Mouse (Mus musculus) frontal cortex, adult 2 months (tissue): ENCODE results near the gene Pvalb. TPM values are rescaled to one million over a fixed set of nuclear protein-coding genes. Genes with fewer than 3 reads are reported as not detected.

Experiments used
- DNase-seq, 2 experiments: peaks; one replicate each; pipeline ENCODE4 v3.0.0; 2022; ENCODE audit warnings: low spot score in 1 of 2; ENCODE audit errors: extremely low spot score in 1 of 2
- polyA plus RNA-seq: library from polyadenylated mRNA; depleted of rRNA; stranded (reverse); fragments of >200 nt; gene quantifications from 2 replicates; pipeline ENCODE4 v1.2.3, GENCODE M21; 2012; rRNA removed

The Pvalb gene
- polyA plus RNA-seq, 1 experiment = 36.5 TPM

GRCm38 (mm10) chr15:78165292-78165691 lies 40.9 kb downstream of the Pvalb start:
- no peak for DNase-seq

DNA sequence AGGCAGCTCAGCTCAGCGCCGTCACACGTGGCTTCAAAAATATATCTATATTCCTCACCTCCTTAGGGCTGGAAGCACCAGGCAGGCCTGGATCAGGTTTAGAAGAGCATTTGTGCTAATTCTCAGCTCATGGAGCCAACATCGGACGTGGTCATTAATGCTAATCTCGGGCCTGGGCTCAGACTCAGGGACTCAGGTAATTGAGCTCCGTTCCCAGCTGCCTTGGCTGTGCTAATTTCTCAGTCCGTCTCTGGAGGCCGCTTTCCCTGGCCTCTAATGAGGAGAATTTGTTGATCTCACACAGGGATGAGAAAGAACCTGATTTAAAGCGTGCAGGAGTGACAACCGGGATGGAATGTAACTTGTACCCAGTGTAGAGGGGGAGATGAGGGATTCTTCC lies 41.7 kb downstream of the Pvalb start:
- no peak for DNase-seq

GRCm38 (mm10) chr15:78161946-78162345 lies 44.3 kb downstream of the Pvalb start:
- DNase-seq = no peak

- no peak for DNase-seq
These were observed 47.9 kb downstream of the Pvalb start for GRCm38 (mm10) chr15:78158335-78158734.

- no peak for DNase-seq
These were observed 48.4 kb downstream of the Pvalb start for GRCm38 (mm10) chr15:78157824-78158223.

DNA sequence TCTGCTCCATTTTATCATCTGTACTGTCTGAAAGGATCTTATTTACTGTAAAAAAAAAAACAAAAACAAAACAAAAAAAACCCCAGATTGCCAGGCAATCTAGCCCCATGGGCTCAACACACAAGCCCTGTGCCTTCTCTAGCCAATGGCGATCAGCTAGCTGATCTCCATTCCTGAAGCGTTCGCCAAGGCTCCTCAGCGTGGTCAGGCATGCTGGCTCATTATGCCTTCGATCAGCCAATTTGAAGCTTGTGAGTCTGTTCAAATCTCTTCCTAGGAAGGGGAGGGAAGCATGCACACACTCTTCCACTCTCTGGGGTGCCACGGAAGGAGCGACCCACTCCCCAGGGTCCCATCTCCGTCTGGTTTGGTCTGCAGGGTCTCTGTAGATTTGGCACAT lies 48.9 kb downstream of the Pvalb start:
- DNase-seq = no peak

DNA sequence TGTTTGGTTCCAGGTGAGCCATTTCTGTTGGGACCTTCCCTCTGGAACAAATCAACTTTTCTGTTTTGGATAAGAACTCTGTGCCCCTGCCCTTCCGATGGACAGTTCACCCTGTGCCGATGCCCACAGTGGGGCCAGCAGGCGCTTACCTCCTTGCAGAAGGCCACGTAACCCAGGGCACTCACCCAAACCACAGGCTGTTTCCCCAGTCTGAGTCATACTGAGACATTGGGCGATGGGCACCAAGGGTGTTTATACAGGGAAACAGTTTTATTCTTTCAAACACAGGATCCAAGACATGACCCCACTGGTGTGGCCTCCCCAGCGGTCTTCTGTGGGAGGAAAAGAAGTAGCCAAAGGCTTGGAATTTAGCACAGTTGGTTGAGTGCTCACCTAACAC lies 50.8 kb downstream of the Pvalb start:
- DNase-seq = no peak

DNA sequence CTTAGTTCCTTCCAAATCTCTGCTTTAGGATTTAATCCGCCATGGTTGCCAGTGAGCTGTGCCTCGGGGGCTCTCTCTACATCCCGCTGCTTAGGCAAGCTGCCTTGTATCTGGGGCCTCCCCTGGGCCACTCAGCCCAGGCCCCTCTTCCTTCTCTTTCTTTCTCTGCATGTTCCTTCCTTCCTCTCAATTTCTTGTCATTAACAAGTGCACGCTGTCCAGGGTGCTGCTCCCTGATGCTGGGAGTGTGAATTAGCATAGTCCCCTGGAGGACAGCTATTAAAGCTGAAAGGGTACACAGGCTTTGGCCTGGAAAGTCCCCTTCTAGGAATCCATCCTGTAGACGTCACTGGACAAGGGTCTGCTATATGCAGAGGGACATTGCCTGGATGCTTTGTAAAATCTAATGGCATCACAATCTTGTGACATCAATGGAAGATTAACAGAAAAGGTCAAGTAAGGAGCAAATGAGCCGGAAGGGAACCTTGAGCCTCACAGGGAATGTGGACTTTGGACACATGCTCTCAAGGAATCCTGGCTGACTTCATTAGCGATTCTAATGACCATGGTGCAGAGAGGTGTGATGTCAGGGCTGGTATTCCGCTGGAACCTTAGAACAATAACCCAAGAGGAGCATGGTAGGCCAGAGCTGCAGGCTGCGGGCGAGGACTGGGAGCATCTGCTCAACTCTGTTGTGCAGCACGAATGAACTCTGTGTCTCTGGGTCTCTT lies 53.0 kb downstream of the Pvalb start:
- DNase-seq = no peak

- DNase-seq = no peak
These were observed 57.6 kb downstream of the Pvalb start for GRCm38 (mm10) chr15:78148565-78148964.

Other genes starting within 250 kb of the Pvalb start
- gene Foxred2, start 249.7 kb downstream of the Pvalb start, polyA plus RNA-seq = 15.5 and 17.0 TPM in 2 replicates
- 111 and 113 TPM in 2 replicates for gene Eif3d, start 235.6 kb downstream of the Pvalb start, polyA plus RNA-seq
- 20.4 and 23.8 TPM in 2 replicates for gene Cacng2, start 86.4 kb downstream of the Pvalb start, polyA plus RNA-seq
- 30.2 and 35.4 TPM in 2 replicates for gene Ift27, start 32.3 kb downstream of the Pvalb start, polyA plus RNA-seq
- 2.2 and 3.1 TPM in 2 replicates for gene Ncf4, start 38.4 kb upstream of the Pvalb start, polyA plus RNA-seq
- gene Csf2rb2, start 99.3 kb upstream of the Pvalb start, polyA plus RNA-seq = 0.53 and 0.80 TPM in 2 replicates
- 1.2 and 1.7 TPM in 2 replicates for gene Csf2rb, start 119.4 kb upstream of the Pvalb start, polyA plus RNA-seq
- 0.12 TPM in 1 of 2 replicates, not detected in the other for gene Tex33, start 189.5 kb upstream of the Pvalb start, polyA plus RNA-seq
- gene Tst, start 199.5 kb upstream of the Pvalb start, polyA plus RNA-seq = 69.7 and 75.1 TPM in 2 replicates
- 58.0 and 66.0 TPM in 2 replicates for gene Mpst, start 200.0 kb upstream of the Pvalb start, polyA plus RNA-seq
- 380 and 463 TPM in 2 replicates for gene Kctd17, start 222.2 kb upstream of the Pvalb start, polyA plus RNA-seq